Mouse (Mus musculus) cerebellum, adult 2 months (tissue): ENCODE results near the gene Krt88. TPM values are rescaled to one million over a fixed set of nuclear protein-coding genes. Genes with fewer than 3 reads are reported as not detected.

Source experiments
- DNase-seq, 2 experiments: peaks; one replicate each; pipeline ENCODE4 v3.0.0; 2021
- H3K27ac ChIP-seq: fragments of 200-500 bp; 2 replicates; pipeline ENCODE4 v1.5.1; 2012; ENCODE audit warnings: low read length, control low read depth, inconsistent platforms; ENCODE audit not compliant: insufficient read depth
- H3K27me3 ChIP-seq: fragments of 200-500 bp; 2 replicates; pipeline ENCODE4 v1.6.1; 2012; ENCODE audit warnings: inconsistent platforms, mild to moderate bottlenecking, low read length, moderate library complexity; ENCODE audit not compliant: control insufficient read depth, insufficient read depth
- H3K4me1 ChIP-seq: fragments of 200-500 bp; 2 replicates; pipeline ENCODE4 v1.6.1; 2011; ENCODE audit warnings: low read length; ENCODE audit not compliant: control insufficient read depth, insufficient read depth
- H3K4me3 ChIP-seq: fragments of 200-500 bp; replicated peaks from 2 replicates; pipeline ENCODE3; 2011; ENCODE audit warnings: mild to moderate bottlenecking, low read depth, low read length, control low read depth; ENCODE audit not compliant: insufficient read depth
- CTCF ChIP-seq: fragments of 200-500 bp; IDR thresholded peaks from 2 replicates; pipeline ENCODE4 v1.5.1; 2011; ENCODE audit warnings: low read depth, mild to moderate bottlenecking, control low read depth, low read length, moderate library complexity, borderline replicate concordance; ENCODE audit not compliant: insufficient read depth
- POLR2A ChIP-seq: fragments of 200-500 bp; IDR thresholded peaks from 2 replicates; pipeline ENCODE4 v1.6.1; 2011; ENCODE audit warnings: low read length, control low read depth, borderline replicate concordance; ENCODE audit not compliant: insufficient read depth
- WGBS: fragments of 180-500 bp; shearing (Covaris S2); methylation state at CpG from one replicate; pipeline ENCODE4 v1.1.7; 2018; 5-methylcytosine and 5-hydroxymethylcytosine counted together
- polyA plus RNA-seq: library from polyadenylated mRNA; depleted of rRNA; stranded (reverse); fragments of >200 nt; gene quantifications from 2 replicates; pipeline ENCODE4 v1.2.3, GENCODE M21; 2012

Gene Krt88
- polyA plus RNA-seq, 1 experiment = not detected

GRCm38 (mm10) chr15:101436611-101437010 lies 10.9 kb upstream of the Krt88 start:
- DNase-seq = no peak
- WGBS = 90% methylated on average over 7 of the region's 7 CpGs
- no peak overlapping the region for H3K4me3 ChIP-seq
- TF ChIP-seq POLR2A (no peak), CTCF (no peak)
- no peaks in the 10 kb centered on the region for H3K27me3 ChIP-seq
- H3K27ac ChIP-seq = no peak overlapping the region
- H3K4me1 ChIP-seq = no peaks in the 10 kb centered on the region

- Histone ChIP-seq H3K27me3 (no peaks in the 10 kb centered on the region), H3K4me3 (no peak within 1 kb of the TSS), H3K4me1 (no peaks in the 10 kb centered on the region; the same call in 1 of the 2 replicates), H3K27ac (no peak within 1 kb of the TSS)
- DNase-seq = no peak
- no peak for TF ChIP-seq CTCF
- TF ChIP-seq POLR2A = no peak
- 3% methylated on average over 34 of the region's 34 CpGs for WGBS
Observed at GRCm38 (mm10) chr15:101438555-101438954, 9.0 kb upstream of the Krt88 start, which contains the start of gene Krt87. Krt87 (minus strand) TSS chr15:101438804.

GRCm38 (mm10) chr15:101440837-101441236 lies 6.7 kb upstream of the Krt88 start:
- DNase-seq = no peak
- 80% methylated on average over 4 of the region's 4 CpGs for WGBS
- no peaks in the 10 kb centered on the region for H3K27me3 ChIP-seq
- H3K4me1 ChIP-seq = no peaks in the 10 kb centered on the region; the same call in 1 of the 2 replicates
- no peak overlapping the region for H3K27ac ChIP-seq
- TF ChIP-seq CTCF (no peak), POLR2A (no peak)
- no peak overlapping the region for H3K4me3 ChIP-seq

DNA sequence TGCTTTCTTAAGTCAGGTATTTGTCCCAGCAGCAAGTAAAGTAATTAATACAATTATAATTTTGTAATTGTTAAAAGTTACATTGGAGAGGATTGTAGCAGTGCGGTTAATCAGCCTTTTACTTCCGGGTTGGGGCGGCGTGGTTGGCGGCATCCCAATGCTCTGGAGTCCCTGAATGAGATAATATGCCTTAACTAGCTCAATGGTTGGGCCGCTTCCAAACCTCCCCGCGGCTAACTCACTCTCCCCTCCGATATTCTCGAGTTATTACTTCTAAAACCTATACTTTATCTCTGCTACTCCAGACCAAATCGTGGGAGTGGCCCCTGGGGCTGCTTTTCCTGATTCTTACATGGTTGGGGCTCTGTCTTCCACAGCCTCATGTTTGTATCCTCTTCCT lies 972 bp upstream of the Krt88 start:
- Histone ChIP-seq H3K4me3 (no peak overlapping the region), H3K4me1 (no peaks in the 10 kb centered on the region; the same call in 1 of the 2 replicates), H3K27me3 (no peaks in the 10 kb centered on the region), H3K27ac (no peak overlapping the region)
- no peak for DNase-seq
- WGBS = 38% methylated on average over 11 of the region's 11 CpGs
- TF ChIP-seq POLR2A (no peak), CTCF (no peak)

GRCm38 (mm10) chr15:101453093-101453736 lies 5.7 kb downstream of the Krt88 start:
- WGBS = 9% methylated on average over 13 of the region's 13 CpGs
- peak; percentile 75 for TF ChIP-seq CTCF
- no peak for TF ChIP-seq POLR2A
- H3K4me3 ChIP-seq = no peak overlapping the region
- H3K27me3 ChIP-seq = no peaks in the 10 kb centered on the region
- 0 out of 2 replicates have a peak, but pooled peaks cover under 1% of the 10 kb centered on the region for H3K4me1 ChIP-seq
- H3K27ac ChIP-seq = no peak overlapping the region
- peak; percentile 79 to 82 for DNase-seq

- H3K27ac ChIP-seq = no peak overlapping the region
- WGBS = 92% methylated on average over 8 of the region's 8 CpGs
- H3K4me3 ChIP-seq = no peak overlapping the region
- 0 out of 2 replicates have a peak, but pooled peaks cover 4% of the 10 kb centered on the region for H3K4me1 ChIP-seq
- TF ChIP-seq POLR2A (no peak), CTCF (no peak)
- no peak for DNase-seq
- H3K27me3 ChIP-seq = no peaks in the 10 kb centered on the region
Observed at GRCm38 (mm10) chr15:101454774-101455173, 7.2 kb downstream of the Krt88 start.

- WGBS = 78% methylated on average over 2 of the region's 2 CpGs
- Histone ChIP-seq H3K4me3 (no peak overlapping the region), H3K27me3 (no peaks in the 10 kb centered on the region), H3K4me1 (0 out of 2 replicates have a peak, but pooled peaks cover 4% of the 10 kb centered on the region), H3K27ac (no peak overlapping the region)
- no peak for TF ChIP-seq POLR2A
- no peak for TF ChIP-seq CTCF
- DNase-seq = no peak
Observed at GRCm38 (mm10) chr15:101455292-101455691, 7.7 kb downstream of the Krt88 start.

- DNase-seq = no peak
- 94% methylated on average over 6 of the region's 6 CpGs for WGBS
- 0 out of 2 replicates have a peak, but pooled peaks cover 4% of the 10 kb centered on the region for H3K4me1 ChIP-seq
- TF ChIP-seq POLR2A = no peak
- TF ChIP-seq CTCF = no peak
- no peak overlapping the region for H3K4me3 ChIP-seq
- H3K27me3 ChIP-seq = no peaks in the 10 kb centered on the region
- H3K27ac ChIP-seq = no peak overlapping the region
Observed at GRCm38 (mm10) chr15:101455891-101456290, 8.3 kb downstream of the Krt88 start.
